Mouse (Mus musculus) testis, adult 2 months (tissue): Measurements from ENCODE around the gene Gatad2b.
"Not testable (repeated sequence)": the region's sequence is repeated elsewhere in the genome, so short reads cannot be mapped to it uniquely, and the experiment has no call there.

ENCODE experiments used
- CTCF ChIP-seq: fragments of 200-500 bp; IDR thresholded peaks from 2 replicates; pipeline ENCODE4 v1.5.1; 2012; ENCODE audit warnings: low read depth, mild to moderate bottlenecking, inconsistent platforms, low read length, moderate library complexity; ENCODE audit not compliant: control insufficient read depth, insufficient read depth, insufficient replicate concordance
- POLR2A ChIP-seq: fragments of 200-500 bp; IDR thresholded peaks from 2 replicates; pipeline ENCODE4 v1.6.1; 2012; ENCODE audit warnings: low read depth, mild to moderate bottlenecking, inconsistent platforms, low read length, moderate library complexity; ENCODE audit not compliant: control insufficient read depth

- TF ChIP-seq CTCF, POLR2A: not testable (repeated sequence)
Measured at GRCm38 (mm10) chr3:90342853-90343252, 49.9 kb downstream of the Gatad2b start.
